Mouse (Mus musculus) right cerebral cortex, postnatal 14 days (tissue): ENCODE data around the gene Rab34.
A peak's percentile ranks its signal among the peaks of the same experiment; 100 is the strongest.
"Not testable (repeated sequence)": the region's sequence is repeated elsewhere in the genome, so short reads cannot be mapped to it uniquely, and the experiment has no call there.

ENCODE experiments used
- DNase-seq: peaks from one replicate; pipeline ENCODE4 v3.0.0; 2022

The Rab34 gene

DNA sequence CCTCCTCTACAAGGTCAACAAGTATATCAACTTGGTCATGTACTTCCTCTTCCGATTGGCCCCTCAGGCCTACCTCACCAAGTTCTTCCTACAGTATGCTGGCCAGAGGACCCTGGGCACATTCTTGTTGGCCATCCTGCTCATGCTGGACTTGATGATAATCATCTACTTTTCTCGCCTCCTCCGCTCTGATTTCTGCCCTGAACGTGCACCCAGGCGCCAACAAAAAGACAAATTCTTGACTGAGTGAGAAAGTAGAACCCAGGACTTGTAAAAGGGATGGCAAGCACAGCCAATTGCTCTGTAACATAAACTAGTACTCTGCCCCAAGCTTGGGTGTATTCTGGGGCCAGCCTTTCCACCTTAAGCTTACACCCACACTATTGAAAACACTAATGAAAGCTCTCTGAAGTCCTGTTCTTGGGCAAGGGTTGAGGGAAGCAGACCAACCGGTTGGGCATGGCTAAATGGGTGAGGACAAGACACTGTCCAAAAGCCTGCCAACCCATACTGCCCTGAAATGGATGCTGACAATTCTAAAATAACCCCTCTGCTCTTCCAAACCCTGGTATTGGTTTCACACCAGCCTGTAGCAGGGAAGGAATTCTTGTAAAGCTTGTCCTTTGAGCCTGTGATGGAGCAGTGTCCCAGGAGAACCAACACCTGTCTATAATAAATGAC lies 8.0 kb upstream of the Rab34 start:
- no peak for DNase-seq

DNA sequence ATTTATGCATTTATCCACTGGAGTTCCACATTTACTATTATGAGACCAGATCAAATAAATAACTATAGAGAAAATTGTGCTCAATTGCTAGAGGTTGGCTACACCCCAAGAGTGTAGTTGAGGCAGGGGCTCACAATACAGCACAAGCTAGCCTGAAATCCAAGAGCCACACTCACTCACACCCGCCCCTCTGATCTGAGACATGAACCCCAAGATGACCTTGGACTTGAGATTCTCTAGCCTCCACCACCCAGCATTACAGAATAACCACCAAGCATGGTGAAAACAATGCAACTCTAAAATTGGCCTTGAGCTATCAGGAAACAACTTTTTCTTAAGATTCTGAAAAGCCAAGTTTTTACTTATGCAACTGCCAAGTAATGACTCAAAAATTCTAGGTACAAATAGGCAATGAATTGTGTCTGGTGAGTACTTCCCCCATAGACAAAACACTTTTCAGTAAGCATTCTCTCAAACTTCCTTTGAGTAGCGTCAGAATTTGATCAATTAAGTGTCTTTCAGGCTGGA lies 6.3 kb upstream of the Rab34 start:
- no peak for DNase-seq

DNA sequence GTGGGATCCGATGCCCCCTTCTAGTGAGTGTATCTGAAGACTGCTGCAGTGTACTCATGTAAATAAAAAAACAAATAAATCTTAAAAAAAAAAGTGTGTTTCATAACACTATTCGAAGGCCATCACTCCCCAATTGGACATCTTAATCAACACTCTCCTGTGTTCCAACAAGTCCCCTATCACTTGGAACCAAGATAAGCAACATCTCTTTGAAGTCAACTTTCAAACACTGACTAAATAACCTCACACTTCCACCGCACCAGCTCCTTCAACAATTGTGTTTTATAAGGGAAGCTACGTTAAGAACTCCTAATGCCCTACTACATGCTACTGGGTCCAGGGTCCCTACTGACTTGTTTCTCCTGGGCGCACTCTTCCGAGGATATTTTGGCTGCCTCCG lies 5.8 kb upstream of the Rab34 start:
- DNase-seq: no peak

DNA sequence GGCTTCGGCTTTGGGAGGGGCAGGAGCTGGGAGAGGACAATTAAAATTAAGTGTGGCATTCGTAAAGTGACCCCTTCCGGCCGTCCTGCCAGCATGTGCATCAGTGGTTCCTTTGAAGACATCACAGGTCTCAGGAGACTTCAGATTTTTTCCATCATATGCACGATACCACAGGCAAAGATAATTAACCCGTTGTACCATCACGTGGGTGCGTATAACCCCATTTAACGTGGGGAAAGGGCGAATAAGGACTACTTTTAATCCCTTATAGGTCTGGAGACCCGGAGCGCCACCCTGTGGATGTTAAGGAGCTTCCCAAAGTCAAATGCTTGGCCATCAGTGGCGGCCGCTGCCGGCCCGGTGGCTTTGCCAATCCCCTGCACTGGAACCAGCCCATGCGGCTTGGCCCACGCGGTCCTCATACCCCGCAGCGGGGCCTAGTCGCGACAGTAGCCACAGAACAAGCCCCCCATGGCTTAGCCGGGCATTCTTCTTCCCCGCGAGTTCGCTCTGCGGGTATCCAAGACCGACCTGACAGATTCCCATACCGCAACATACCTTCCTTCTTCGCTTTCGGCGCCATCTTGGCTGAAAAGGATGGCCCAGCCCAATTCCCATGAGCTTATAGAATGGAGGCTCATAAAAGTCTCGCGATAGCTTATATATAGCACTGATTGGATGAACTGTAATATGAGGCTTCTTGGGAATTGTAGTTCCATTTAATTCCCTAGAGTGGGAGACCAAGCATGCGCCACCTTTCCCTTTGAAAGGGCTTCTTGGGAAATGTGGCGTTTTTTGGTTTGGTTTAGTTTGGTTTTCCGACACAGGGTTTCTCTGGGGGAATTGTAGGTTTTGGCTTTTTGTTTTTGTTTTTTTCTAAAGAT lies 5.0 kb upstream of the Rab34 start, which contains the start of gene Rpl23a:
TSS of gene Rpl23a (minus strand) at position 624 of the 884 bp plus-strand sequence.
- DNase-seq: peak; percentile 75

DNA sequence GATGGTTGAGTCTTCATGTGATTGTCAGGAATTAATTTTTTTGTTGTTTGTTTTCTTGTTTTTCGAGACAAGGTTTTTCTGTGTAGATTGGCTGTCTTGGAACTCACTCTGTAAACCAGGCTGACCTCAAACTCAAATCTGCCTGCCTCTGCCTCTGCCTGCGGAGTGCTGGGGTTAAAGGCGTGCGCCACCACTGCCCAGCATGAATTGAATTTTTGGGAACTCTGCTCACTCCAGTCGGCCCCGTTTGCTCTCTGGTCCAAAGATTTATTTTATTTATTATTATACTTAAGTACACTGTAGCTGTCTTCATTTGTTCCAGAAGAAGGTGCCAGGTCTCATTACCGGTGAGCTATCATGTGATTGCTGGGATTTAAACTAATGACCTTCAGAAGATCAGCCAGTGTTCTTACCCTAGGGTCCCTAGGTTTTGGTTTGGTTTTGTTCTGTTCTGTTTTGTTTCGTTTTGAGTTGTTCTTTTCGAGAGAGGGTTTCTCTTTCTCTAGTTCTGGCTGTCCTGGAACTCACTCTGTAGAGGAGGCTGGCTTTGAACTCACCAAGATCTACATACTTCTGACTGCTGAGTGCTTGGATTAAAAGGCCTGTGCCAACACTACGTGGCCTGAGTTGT lies 4.2 kb upstream of the Rab34 start:
- DNase-seq: no peak

DNA sequence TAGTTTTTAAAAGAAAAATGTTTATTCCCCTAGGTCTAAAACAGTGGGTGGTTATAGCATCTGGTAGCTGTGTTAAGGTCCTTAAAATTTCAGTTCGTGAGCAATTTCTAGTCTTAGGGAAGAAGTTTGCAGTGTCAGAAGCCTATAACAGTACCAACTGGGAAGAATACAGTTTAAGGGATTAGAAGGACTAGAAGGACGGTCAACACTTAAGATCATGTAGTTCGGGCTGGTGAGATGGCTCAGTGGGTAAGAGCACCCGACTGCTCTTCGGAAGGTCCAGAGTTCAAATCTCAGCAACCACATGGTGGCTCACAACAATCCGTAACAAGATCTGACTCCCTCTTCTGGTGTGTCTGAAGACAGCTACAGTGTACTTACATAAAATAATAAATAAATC lies 3.5 kb upstream of the Rab34 start:
- DNase-seq: not testable (repeated sequence)

DNA sequence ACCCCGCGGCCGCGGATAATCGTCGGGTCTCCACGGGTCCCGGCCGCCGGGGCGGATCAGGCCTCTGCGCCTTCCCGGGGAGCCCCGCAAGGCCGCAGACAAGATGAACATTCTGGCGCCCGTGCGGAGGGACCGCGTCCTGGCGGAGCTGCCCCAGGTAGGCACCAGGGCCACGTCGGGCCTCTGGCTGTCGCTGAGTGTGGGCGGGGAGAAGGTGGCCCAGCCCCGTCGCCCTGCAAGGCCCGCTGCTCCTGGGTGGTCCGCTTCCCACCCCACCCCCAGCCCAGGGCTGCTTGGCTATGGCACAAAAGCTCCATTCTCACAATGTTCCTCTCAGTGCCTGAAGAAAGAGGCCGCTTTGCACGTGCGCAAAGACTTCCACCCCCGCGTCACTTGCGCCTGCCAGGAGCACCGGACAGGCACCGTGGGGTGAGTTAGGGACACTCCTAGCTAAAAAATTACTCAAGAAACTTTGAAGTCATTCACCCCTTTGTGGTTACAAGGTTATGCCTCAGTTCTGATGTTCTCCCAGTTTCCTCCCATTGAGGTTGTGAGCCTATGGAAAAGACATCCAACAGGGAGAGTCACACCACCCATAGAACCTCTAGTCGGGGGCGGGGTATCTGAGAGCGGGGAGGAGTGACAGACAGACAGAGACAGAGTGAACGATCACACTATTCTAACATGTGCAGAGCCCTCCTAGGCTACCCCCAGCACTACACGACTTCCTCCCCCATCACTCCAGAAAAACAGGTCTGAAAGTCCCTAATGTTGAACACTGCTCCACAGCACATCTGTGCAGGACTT lies 1.2 kb downstream of the Rab34 start:
- peak; percentile 75 for DNase-seq

DNA sequence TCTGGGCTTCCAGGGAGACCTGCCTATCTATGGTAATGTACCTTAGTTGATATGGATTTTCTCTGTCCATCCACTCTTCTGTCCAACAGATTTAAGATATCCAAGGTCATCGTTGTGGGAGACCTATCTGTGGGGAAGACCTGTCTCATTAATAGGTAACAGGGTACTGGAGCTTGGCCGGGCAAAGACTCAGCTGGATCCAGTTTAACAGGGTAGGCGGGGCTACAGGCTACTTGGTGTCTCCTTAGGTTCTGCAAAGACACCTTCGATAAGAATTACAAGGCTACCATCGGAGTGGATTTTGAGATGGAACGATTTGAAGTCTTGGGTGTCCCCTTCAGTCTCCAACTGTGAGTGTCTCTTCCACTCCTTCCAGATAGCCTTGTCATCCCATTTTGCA lies 1.8 kb downstream of the Rab34 start:
- DNase-seq: no peak

DNA sequence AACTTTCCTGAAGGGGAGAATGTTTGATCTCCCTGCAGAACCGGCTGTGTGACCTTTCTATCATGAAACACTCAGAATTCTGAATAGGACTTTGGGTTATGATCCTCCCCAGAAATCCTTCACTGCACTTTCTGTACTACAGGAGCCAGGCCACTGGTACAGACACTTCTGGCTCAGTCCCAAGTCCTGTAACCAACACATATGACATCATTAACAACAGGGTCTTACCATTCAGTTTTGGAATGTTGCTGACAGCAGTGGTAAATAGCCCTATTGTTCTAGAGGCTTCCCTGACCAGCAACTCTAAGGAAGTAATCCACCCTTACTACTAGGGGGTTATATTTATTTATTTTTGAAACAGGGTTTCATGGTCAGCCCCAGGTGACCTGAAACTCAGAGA lies 4.9 kb downstream of the Rab34 start, which contains the start of gene Proca1:
TSS of gene Proca1 (plus strand) at position 280 of the 400 bp plus-strand sequence.
- no peak for DNase-seq

DNA sequence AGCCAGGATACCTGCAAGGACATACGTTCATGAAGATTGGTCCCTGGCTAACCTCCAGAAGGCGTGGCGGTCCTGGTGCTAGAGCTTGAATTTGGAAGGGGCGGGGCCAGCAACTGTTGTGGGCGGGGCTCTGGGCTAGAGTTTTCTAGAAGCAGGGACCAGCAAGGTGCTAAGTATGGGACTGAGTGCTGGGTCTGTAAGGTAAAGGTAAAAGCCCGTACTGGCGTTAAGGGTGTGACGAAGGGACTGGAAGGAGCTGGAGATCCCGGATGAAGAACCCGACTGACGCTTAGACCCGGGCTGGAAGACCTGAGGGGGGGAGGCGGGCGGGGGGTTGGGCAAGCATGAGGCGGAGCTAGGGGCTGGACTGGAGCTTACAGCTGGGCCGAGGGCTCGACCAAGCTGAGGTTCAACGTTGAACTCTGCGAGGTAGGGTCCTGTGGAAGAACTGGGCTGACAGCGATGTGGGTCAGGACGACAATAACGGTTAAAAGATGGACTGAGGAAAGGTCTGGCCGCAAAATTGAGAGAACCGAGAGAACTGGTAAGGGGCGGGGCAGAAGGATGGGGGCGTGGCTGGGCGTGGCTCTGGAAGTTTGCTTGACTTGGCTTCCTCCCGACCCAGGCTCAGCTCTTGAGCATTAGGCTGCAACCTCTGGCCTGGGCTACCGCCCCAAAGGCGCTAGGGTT lies 6.3 kb downstream of the Rab34 start:
- no peak for DNase-seq

DNA sequence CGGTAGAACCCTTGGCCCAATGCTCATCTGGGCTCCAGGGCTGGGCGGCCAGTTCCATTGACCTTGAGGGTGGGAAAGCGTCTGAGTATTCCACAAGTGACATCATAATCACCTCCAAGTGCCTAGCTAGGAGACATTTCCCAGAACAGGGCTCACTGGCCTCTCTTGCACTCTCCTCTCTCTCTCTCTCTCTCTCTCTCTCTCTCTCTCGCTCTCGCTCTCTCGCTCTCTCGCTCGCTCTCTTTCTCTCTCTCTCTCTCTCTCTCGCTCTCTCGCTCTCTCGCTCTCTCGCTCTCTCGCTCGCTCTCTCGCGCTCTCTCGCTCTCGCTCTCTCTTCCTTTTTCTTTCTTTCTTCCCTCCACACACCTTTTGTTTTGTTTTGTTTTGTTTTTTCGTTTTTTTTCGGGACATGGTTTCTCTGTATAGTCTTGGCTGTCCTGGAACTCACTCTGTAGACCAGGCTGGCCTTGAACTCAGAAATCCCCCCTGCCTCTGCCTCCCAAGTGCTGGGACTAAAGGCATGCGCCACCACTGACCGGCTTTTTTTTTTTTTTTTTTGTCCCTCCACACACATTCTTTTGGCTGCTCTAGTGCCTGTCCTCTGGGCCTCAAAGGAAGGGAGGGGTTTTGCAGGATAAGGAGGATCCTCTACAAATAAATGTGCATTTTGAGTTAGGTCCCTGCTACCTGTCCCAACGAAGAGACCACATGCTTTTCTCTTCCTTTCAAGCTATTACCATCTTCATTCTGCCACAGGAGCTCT lies 7.1 kb downstream of the Rab34 start:
- no peak for DNase-seq

DNA sequence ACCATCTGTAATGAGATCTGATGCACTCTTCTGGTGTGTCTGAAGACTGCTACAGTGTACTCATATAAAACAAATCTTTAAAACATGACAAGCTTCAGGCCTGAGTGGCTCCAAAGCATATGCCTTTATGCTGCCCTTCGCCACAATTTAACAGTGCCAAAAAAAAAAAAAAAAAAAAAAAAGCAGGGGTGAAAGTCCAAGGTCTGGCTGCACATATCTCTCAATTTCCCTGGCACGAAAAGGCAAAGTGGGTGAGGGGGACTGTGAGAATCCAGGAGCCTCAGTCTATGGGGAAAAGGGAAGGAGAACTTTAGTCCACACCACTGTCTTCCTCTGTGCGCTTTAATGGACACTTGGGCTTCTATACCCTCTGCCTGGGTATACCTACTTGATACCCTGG lies 14.1 kb downstream of the Rab34 start:
- no peak for DNase-seq

DNA sequence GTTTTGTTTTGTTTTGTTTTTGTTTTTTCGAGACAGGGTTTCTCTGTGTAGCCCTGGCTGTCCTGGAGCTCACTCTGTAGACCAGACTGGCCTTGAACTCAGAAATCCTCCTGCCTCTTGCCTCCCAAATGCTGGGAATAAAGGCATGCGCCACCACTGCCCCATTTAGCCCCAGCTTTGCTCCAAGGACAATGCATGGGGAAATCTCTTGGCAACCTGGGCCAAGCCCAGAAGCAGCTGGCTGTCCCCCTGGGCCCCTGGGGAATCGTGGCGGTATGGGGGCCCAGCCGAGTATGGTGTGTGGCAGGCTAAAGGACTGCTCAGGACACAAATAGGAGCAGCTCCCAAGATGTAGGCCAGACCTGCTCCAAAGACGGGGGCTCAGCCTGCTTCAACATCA lies 16.1 kb downstream of the Rab34 start:
- no peak for DNase-seq

DNA sequence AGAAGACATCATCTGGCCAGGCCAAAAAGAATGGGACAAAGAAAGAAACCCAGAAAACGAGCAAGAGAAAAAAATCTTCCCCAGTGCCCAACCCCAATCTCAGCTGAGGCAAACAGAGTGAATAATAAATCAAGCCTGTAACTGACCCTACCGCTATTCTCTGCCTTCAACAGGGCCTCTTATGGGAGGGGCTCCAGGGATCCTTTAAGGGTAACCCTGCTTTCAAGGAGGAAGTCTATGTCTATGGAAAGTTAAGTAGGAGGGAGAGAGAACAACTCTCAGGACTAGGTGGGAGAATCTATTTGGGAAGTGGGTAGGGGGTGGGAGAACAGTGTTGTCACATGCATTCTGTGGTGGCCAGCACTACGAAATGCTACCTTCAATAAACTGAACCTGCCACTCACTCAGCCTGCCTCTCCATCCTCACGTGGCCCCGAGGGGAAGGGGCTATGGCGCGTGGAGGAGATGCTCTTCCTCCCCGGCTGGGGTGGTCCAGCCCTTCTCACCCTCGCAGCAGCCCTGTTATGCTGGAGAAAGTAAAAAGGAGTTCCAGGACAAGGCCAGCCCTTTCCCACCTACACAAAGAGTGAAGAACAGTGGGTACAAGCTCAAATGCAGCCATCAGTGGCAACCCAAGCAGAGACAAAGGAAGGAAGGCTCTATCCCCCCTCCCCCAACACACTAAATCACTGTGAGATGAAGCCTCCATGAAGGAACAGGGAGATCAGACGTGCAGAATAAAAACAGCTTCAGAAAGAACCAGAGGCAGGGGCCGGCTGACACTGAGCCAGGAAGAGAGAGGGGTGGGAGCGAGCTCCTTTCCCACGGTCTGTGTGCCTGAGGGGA lies 17.4 kb downstream of the Rab34 start:
- no peak for DNase-seq

DNA sequence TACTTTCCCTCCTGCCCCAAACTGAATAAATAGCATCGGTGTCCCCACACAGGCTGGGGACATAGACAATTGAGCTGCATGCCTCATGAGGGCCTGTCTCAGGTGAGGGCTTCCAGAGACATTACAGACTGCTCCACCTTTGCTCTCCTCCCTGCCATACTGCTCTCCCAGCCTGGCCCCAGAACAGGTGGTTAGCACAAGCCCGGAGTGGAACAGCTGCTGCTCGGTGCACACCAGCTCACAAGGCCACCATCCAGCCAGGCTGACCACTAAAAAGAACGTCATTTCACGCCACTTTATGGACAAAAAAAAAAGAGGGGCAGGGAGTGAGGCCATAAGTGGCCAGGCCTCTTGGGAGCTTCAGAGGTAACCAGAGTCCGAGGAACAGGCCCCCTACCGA lies 19.0 kb downstream of the Rab34 start:
- no peak for DNase-seq

DNA sequence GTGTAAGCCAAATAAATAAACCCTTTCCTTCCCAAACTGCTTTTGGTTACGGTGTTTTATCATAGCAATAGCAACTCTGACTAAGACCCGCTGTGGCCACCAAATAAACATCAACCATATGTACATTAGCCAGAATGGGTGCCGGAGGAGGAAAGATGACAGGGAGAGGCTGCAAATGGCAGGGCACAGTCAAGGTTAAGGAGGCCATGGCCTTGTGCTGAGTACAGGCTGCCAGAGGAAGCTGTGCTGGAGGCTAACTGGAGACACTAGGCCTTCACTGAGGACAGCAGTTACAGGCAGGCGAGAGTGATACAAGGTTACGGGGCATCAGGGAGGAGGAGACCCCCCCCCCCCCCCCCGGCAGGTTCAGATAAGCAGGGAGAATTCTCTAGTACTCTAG lies 21.7 kb downstream of the Rab34 start:
- no peak for DNase-seq

DNA sequence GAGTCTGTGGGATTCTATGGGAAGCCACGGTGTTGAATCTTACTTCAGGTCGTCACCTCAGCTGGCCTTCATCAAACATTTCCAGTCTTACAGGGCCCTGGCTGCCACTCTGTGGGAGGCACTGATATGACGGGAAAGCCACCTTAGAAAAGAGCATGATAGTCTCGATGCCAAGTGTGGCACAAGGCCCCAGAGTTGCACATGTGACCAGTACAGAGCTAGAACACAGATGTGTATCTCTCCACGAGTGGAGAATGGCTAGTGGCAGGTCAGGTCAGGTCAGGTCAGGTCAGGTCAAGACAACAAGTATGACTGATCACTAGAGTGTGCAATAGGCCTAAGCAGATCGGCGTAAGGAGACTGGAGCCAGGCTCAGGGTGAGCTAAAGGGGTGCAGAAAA lies 22.4 kb downstream of the Rab34 start:
- no peak for DNase-seq

DNA sequence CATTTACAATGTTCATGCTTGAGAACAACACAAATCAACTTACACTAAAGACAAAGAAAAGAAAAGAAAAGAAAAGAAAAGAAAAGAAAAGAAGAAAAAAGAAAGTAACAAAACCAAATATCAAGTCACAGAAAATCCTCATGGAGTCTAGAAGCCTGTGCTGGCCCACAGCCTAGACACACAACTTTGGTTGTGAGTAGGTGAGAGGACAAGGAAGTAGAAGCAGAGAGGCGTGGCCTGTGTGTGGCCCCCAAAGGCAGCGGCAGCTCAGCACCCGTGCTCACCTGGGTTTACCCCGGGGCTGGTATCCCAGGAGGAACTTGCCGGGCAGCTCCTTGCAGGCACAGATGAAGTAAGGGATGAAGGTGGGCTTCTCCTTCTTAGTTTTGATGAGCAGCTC lies 23.3 kb downstream of the Rab34 start:
- DNase-seq: no peak

DNA sequence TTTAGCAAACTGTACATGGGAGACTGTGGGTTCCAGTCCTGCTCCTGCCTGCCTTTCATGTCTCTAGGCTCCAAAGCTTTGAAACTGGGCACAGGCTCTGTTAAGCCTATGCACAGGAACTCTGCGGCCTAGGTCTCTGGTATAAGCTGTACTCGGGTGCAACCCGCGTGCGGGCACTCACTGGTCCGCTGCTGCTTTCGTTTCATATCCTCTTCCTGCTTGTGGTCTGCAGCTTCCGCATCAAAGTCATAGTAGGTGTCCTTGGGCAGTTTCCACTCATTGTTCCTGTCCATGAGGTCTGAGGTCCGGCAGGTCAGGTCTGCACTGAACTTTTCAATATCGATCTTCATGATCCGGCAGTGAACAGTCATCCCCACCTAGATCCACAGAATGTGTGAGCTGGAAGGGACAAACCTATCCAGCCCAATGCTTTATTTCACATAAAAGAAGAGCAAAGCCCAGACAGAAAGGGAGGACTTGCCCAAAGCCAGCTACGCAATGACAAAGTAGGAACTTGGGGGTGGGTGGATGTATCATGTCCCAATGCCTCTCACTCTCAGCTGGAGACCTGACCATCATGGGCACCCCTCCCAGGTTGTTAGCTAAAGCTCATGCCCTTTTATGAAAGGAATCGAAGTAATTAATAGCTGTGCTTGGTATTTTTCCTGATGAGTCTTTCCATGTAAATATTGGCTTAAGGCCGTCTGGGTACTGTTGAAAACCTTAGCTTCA lies 25.0 kb downstream of the Rab34 start:
- no peak for DNase-seq
